Mouse (Mus musculus): ENCODE results near the gene Myo3b. TPM values are rescaled to one million over a fixed set of nuclear protein-coding genes. Genes with fewer than 3 reads are reported as not detected.

Gene Myo3b
- polyA plus RNA-seq, 1 experiment from 2014 or later: 0.69 TPM

DNA sequence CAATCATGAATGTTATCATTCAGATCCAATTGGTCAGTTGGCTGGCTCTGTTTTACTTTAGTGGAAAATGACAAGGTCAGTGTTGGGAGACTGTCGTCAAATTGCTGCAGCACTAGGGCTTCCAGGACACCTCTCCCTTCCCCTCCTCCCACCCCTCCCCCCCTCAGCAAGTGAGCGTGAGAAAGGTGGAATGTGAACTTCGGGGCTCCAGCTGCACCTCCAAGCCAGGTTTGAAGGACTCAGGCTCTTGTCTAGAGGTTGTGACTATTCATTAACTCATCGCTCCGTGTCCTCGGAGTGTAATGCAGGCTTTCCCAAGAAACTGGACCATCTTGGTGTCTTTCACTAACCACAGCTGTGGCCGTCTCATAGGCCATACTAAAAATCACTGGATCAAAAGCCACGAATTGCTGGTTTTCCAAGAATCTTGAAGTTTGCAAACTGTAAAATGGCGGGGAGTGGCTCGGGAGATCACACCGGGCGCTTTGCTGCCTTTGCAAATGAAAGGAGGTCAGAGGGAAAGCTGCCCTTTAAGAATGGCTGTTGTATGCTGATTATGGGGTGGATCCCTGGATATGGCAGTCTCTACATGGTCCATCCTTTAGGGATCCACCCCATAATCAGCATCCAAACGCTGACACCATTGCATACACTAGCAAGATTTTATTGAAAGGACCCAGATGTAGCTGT lies 110.0 kb downstream of the Myo3b start:
- no peaks in the 10 kb centered on the region for H3K9me3 ChIP-seq (ENCODE audit: low read length)
- 62% methylated on average over 13 of the region's 13 CpGs for WGBS
- H3K27ac ChIP-seq (ENCODE audit: low read length): no peak overlapping the region
- H3K4me1 ChIP-seq (ENCODE audit: insufficient read depth, low read length): 0 out of 2 replicates have a peak, but pooled peaks cover 5% of the 10 kb centered on the region
- H3K9ac ChIP-seq (replicated peaks; ENCODE audit: low read length): no peak overlapping the region
- H3K4me3 ChIP-seq (ENCODE audit: low read length): no peak overlapping the region
- H3K27me3 ChIP-seq (ENCODE audit: insufficient read depth, low read length): no peaks in the 10 kb centered on the region
- H3K36me3 ChIP-seq (ENCODE audit: insufficient read depth, low read length): no peaks in the 10 kb centered on the region
- no peak for ATAC-seq (ENCODE audit: low FRiP score, low TSS enrichment)
- no peak overlapping the region for H3K4me2 ChIP-seq (replicated peaks; ENCODE audit: low read depth, low read length)

GRCm38 (mm10) chr2:70150399-70151035 lies 111.6 kb downstream of the Myo3b start:
- Histone ChIP-seq H3K9ac (replicated peaks; ENCODE audit: low read length) (no peak overlapping the region), H3K27ac (ENCODE audit: low read length) (no peak overlapping the region), H3K4me2 (replicated peaks; ENCODE audit: low read depth, low read length) (no peak overlapping the region), H3K4me3 (ENCODE audit: low read length) (no peak overlapping the region), H3K27me3 (ENCODE audit: insufficient read depth, low read length) (no peaks in the 10 kb centered on the region), H3K4me1 (ENCODE audit: insufficient read depth, low read length) (0 out of 2 replicates have a peak, but pooled peaks cover 5% of the 10 kb centered on the region), H3K9me3 (ENCODE audit: low read length) (no peaks in the 10 kb centered on the region), H3K36me3 (ENCODE audit: insufficient read depth, low read length) (no peaks in the 10 kb centered on the region)
- no peak for ATAC-seq (ENCODE audit: low FRiP score, low TSS enrichment)
- WGBS: 77% methylated on average over 6 of the region's 6 CpGs

DNA sequence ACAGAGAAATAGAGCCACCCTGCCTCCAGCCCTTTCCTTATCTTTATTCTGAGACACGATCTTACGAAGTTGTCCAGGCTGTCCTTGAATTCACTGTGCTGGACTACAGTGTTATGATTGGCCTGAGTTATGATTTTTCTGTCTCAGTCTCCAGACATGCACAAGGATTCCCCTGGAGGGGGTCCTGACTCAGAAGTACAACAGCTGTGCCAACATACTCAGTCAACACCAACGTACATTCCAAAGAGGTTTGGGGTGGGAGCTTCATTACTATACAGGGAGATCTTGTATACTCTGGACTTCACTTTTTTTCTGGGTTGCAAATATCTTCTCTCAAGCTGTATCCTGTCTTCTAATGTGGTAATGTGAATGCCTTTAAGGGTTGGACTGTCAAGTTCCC lies 113.0 kb downstream of the Myo3b start:
- H3K4me3 ChIP-seq (ENCODE audit: low read length): no peak overlapping the region
- H3K9me3 ChIP-seq (ENCODE audit: low read length): no peaks in the 10 kb centered on the region
- 68% methylated on average over 3 of the region's 3 CpGs for WGBS
- no peaks in the 10 kb centered on the region for H3K27me3 ChIP-seq (ENCODE audit: insufficient read depth, low read length)
- H3K4me2 ChIP-seq (replicated peaks; ENCODE audit: low read depth, low read length): no peak overlapping the region
- ATAC-seq (ENCODE audit: low FRiP score, low TSS enrichment): no peak
- no peak overlapping the region for H3K9ac ChIP-seq (replicated peaks; ENCODE audit: low read length)
- no peak overlapping the region for H3K27ac ChIP-seq (ENCODE audit: low read length)
- H3K4me1 ChIP-seq (ENCODE audit: insufficient read depth, low read length): 0 out of 2 replicates have a peak, but pooled peaks cover 5% of the 10 kb centered on the region
- H3K36me3 ChIP-seq (ENCODE audit: insufficient read depth, low read length): no peaks in the 10 kb centered on the region

DNA sequence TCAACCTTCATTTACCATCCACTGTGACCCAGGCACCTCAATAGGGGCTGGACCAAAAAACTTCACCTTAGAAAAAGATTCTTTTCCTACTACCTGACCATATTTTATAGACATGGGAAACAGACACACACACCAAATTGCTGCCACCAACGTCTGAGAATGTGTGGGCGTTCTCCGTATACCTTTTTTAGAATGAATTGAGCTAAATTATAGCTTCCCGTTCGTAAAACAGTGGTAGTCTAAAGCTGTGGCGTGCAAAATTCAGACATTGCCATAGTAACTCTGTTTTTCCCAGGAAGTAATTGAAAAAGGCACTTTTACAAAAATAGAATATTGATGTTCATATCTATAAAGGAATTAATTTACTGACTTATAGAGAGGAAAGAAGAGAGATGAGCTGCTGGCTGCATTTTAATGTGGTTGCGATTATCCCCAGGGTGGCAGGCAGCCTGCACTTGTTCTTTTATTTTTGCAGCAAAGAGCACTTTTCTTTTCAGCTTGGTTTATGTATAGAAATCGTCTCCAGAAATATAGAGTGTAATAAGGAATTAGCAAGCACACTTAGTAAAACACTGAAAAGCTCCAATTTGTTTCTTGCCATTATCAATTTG lies 116.4 kb downstream of the Myo3b start:
- no peak for ATAC-seq (ENCODE audit: low FRiP score, low TSS enrichment)
- H3K9me3 ChIP-seq (ENCODE audit: low read length): no peaks in the 10 kb centered on the region
- no peak overlapping the region for H3K4me3 ChIP-seq (ENCODE audit: low read length)
- 72% methylated on average over 8 of the region's 8 CpGs for WGBS
- no peaks in the 10 kb centered on the region for H3K36me3 ChIP-seq (ENCODE audit: insufficient read depth, low read length)
- no peak overlapping the region for H3K9ac ChIP-seq (replicated peaks; ENCODE audit: low read length)
- peaks cover 13% of the 10 kb centered on the region; the same call in 1 of the 2 replicates for H3K4me1 ChIP-seq (ENCODE audit: insufficient read depth, low read length)
- no peak overlapping the region for H3K27ac ChIP-seq (ENCODE audit: low read length)
- no peak overlapping the region for H3K4me2 ChIP-seq (replicated peaks; ENCODE audit: low read depth, low read length)
- no peaks in the 10 kb centered on the region for H3K27me3 ChIP-seq (ENCODE audit: insufficient read depth, low read length)

GRCm38 (mm10) chr2:70159543-70159942 lies 120.6 kb downstream of the Myo3b start:
- Histone ChIP-seq H3K4me3 (ENCODE audit: low read length) (no peak overlapping the region), H3K4me2 (replicated peaks; ENCODE audit: low read depth, low read length) (no peak overlapping the region), H3K4me1 (ENCODE audit: insufficient read depth, low read length) (peaks cover 7% of the 10 kb centered on the region; the same call in 1 of the 2 replicates), H3K9ac (replicated peaks; ENCODE audit: low read length) (no peak overlapping the region), H3K27me3 (ENCODE audit: insufficient read depth, low read length) (no peaks in the 10 kb centered on the region), H3K36me3 (ENCODE audit: insufficient read depth, low read length) (no peaks in the 10 kb centered on the region), H3K27ac (ENCODE audit: low read length) (no peak overlapping the region), H3K9me3 (ENCODE audit: low read length) (no peaks in the 10 kb centered on the region)
- 24% methylated on average over 8 of the region's 8 CpGs for WGBS
- no peak for ATAC-seq (ENCODE audit: low FRiP score, low TSS enrichment)

- no peaks in the 10 kb centered on the region for H3K27me3 ChIP-seq (ENCODE audit: insufficient read depth, low read length)
- no peaks in the 10 kb centered on the region for H3K9me3 ChIP-seq (ENCODE audit: low read length)
- H3K36me3 ChIP-seq (ENCODE audit: insufficient read depth, low read length): no peaks in the 10 kb centered on the region
- H3K4me1 ChIP-seq (ENCODE audit: insufficient read depth, low read length): no peaks in the 10 kb centered on the region
- 66% methylated on average over 3 of the region's 3 CpGs for WGBS
- no peak overlapping the region for H3K27ac ChIP-seq (ENCODE audit: low read length)
- no peak overlapping the region for H3K4me2 ChIP-seq (replicated peaks; ENCODE audit: low read depth, low read length)
- no peak overlapping the region for H3K9ac ChIP-seq (replicated peaks; ENCODE audit: low read length)
- H3K4me3 ChIP-seq (ENCODE audit: low read length): no peak overlapping the region
- no peak for ATAC-seq (ENCODE audit: low FRiP score, low TSS enrichment)
Observed at GRCm38 (mm10) chr2:70166231-70166630, 127.3 kb downstream of the Myo3b start.

- Histone ChIP-seq H3K4me2 (replicated peaks; ENCODE audit: low read depth, low read length) (no peak overlapping the region), H3K9ac (replicated peaks; ENCODE audit: low read length) (no peak overlapping the region), H3K27ac (ENCODE audit: low read length) (no peak overlapping the region), H3K4me3 (ENCODE audit: low read length) (no peak overlapping the region), H3K4me1 (ENCODE audit: insufficient read depth, low read length) (no peaks in the 10 kb centered on the region), H3K36me3 (ENCODE audit: insufficient read depth, low read length) (no peaks in the 10 kb centered on the region), H3K27me3 (ENCODE audit: insufficient read depth, low read length) (no peaks in the 10 kb centered on the region), H3K9me3 (ENCODE audit: low read length) (no peaks in the 10 kb centered on the region)
- WGBS: 65% methylated on average over 17 of the region's 17 CpGs
- ATAC-seq (ENCODE audit: low FRiP score, low TSS enrichment): no peak
Observed at GRCm38 (mm10) chr2:70167944-70168935, 129.3 kb downstream of the Myo3b start.

- no peak for ATAC-seq (ENCODE audit: low FRiP score, low TSS enrichment)
- no peaks in the 10 kb centered on the region for H3K27me3 ChIP-seq (ENCODE audit: insufficient read depth, low read length)
- H3K36me3 ChIP-seq (ENCODE audit: insufficient read depth, low read length): no peaks in the 10 kb centered on the region
- H3K4me2 ChIP-seq (replicated peaks; ENCODE audit: low read depth, low read length): no peak overlapping the region
- H3K9ac ChIP-seq (replicated peaks; ENCODE audit: low read length): no peak overlapping the region
- 86% methylated on average over 5 of the region's 5 CpGs for WGBS
- no peaks in the 10 kb centered on the region for H3K9me3 ChIP-seq (ENCODE audit: low read length)
- no peak overlapping the region for H3K4me3 ChIP-seq (ENCODE audit: low read length)
- H3K4me1 ChIP-seq (ENCODE audit: insufficient read depth, low read length): no peaks in the 10 kb centered on the region
- no peak overlapping the region for H3K27ac ChIP-seq (ENCODE audit: low read length)
Observed at GRCm38 (mm10) chr2:70170469-70170868, 131.5 kb downstream of the Myo3b start.

GRCm38 (mm10) chr2:70176823-70177708 lies 138.1 kb downstream of the Myo3b start:
- H3K4me1 ChIP-seq (ENCODE audit: insufficient read depth, low read length): no peaks in the 10 kb centered on the region
- WGBS: 80% methylated on average over 6 of the region's 6 CpGs

More at GRCm38 (mm10) chr2:70176823-70177708, 138.1 kb downstream of the Myo3b start:
- H3K27me3 ChIP-seq (ENCODE audit: insufficient read depth, low read length): no peaks in the 10 kb centered on the region
- no peak overlapping the region for H3K27ac ChIP-seq (ENCODE audit: low read length)
- no peak overlapping the region for H3K4me3 ChIP-seq (ENCODE audit: low read length)
- no peaks in the 10 kb centered on the region for H3K36me3 ChIP-seq (ENCODE audit: insufficient read depth, low read length)
- no peaks in the 10 kb centered on the region for H3K9me3 ChIP-seq (ENCODE audit: low read length)
- no peak overlapping the region for H3K9ac ChIP-seq (replicated peaks; ENCODE audit: low read length)
- H3K4me2 ChIP-seq (replicated peaks; ENCODE audit: low read depth, low read length): no peak overlapping the region
- no peak for ATAC-seq (ENCODE audit: low FRiP score, low TSS enrichment)
